Comparison of ENCODE assay signal across 9 mouse cellular contexts in the genomic region with DNA sequence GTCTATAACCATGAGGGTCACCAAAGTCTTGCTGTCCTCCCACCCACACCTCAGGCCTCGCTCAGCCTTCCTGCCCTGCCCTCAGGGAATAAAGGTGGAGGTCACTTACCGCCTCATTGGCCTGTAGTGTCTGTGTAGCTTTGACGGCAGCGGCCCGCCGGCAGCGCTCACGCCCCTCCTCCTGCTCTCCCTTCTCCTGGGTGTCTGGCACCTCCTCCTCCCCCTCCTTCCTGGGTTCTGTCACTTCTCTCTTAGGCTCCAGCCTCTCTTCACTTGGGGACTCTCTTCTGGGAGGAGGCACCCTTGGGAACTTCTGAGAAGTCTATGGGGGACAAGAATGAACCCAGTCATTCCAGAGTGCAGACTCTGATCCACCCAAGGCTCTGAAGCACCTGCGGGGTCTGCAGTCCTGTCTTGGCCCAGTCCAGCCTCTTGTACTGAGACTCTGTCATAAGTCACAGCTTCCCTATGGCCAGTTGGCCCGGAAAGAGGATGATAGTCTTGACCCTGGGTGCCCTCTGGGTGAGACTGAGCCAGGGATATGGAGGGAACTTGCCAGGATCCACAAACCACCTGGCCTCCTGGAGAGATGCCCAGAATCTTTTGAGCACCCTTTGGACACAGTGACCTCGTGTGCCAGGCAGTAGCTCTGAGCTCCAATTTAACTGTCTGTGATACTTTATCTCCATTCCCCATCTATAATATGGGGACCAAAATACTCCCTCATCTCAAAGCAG. TPM values are rescaled to one million over a fixed set of nuclear protein-coding genes. Genes with fewer than 3 reads are reported as not detected.
DNase-seq lines count a peak whose midpoint lies in the region; ATAC-seq lines count a peak whose summit lies in the region.
"Had no signal": no experiment of that assay in that cellular context is flagged by ENCODE, and none has a peak within 500 bp of the region (broad histone marks: within the 10 kb centered on the region; RNA-seq: fewer than 3 reads in every experiment).

No protein-coding gene starts in this region.

- 0 out of 2 replicates have a peak, but pooled peaks have one; percentile 10 for ATAC-seq in kidney, embryonic 14.5 days (ENCODE audit: low FRiP score, low TSS enrichment)
- no peak for ATAC-seq in erythroid progenitor cell, adult 5-6 weeks (replicated peaks; ENCODE audit: low FRiP score, poor library complexity, severe bottlenecking)

- H3K9ac ChIP-seq in kidney, embryonic 14.5 days (ENCODE audit: low read depth, low read length): no peak overlapping the region
- H3K9ac ChIP-seq: limb, embryonic 12.5 days had no signal

- no peaks in the 10 kb centered on the region for H3K27me3 ChIP-seq in kidney, embryonic 14.5 days (ENCODE audit: control insufficient read depth, insufficient read depth, low read length)
- H3K27me3 ChIP-seq: limb, embryonic 12.5 days had no signal

- no peak overlapping the region for H3K27ac ChIP-seq in kidney, embryonic 14.5 days (ENCODE audit: low read depth, low read length)
- H3K27ac ChIP-seq: limb, embryonic 12.5 days had no signal

- no peaks in the 10 kb centered on the region for H3K9me3 ChIP-seq in kidney, embryonic 14.5 days (ENCODE audit: control insufficient read depth, low read length)
- H3K9me3 ChIP-seq: limb, embryonic 12.5 days had no signal

- H3K4me2 ChIP-seq in kidney, embryonic 14.5 days (replicated peaks; ENCODE audit: low read depth, low read length): no peak overlapping the region
- H3K4me2 ChIP-seq: limb, embryonic 12.5 days had no signal

- 35% methylated on average over 11 of the region's 11 CpGs for WGBS in kidney, embryonic 14.5 days

- DNase-seq in adrenal gland, adult (ENCODE audit: inconsistent age in 2 of 2, low spot score in 1 of 2): peak; percentile 52 to 78
- DNase-seq in adrenal gland, postnatal 4 days (ENCODE audit: low spot score in 2 of 2): no peak
- peak; percentile 82 for DNase-seq in adipocyte (ENCODE audit: low spot score)
- peak; percentile 73 to 81 for DNase-seq in gastrocnemius, adult 8-10 months (ENCODE audit: low spot score in 2 of 2)
- no peak for DNase-seq in natural killer cell, adult 2 months (ENCODE audit: low spot score in 2 of 2)
- no peak for DNase-seq in spleen, postnatal 14 days (ENCODE audit: low spot score in 2 of 2)

- no peak overlapping the region for H3K4me3 ChIP-seq in kidney, embryonic 14.5 days (ENCODE audit: low read length)
- H3K4me3 ChIP-seq: limb, embryonic 12.5 days had no signal

- H3K4me1 ChIP-seq in kidney, embryonic 14.5 days (ENCODE audit: control insufficient read depth, insufficient read depth, low read length): 0 out of 2 replicates have a peak, but pooled peaks cover 4% of the 10 kb centered on the region

- peaks cover 73% of the 10 kb centered on the region for H3K36me3 ChIP-seq in kidney, embryonic 14.5 days (ENCODE audit: control insufficient read depth, insufficient read depth, low read length)

RNA-seq across cellular contexts. Expression of gene Pnma1, which starts 6.7 kb away (rescaled TPM):
- total RNA-seq in adrenal gland, postnatal 4 days (2021): 1 to 10 TPM in 1 of 2 experiments, under 1 TPM in 1; 0.92 to 1.0 TPM
- under 1 TPM in 3 of 4 experiments, not detected in 1; 0.10 to 0.17 (median 0.16) TPM for total RNA-seq in gastrocnemius, adult 8-10 months (2022)
- 0.24 and 0.51 TPM in 2 replicates for polyA plus RNA-seq in kidney, embryonic 14.5 days (2014; fragmentation: Nextera tagmentation; extraction: Ambion mirVana)
- 8.4 and 11.9 TPM in 2 replicates for total RNA-seq in erythroid progenitor cell, adult 5-6 weeks (2015; ENCODE audit: low replicate concordance)
- total RNA-seq in erythroid progenitor cell, adult 5-6 weeks (2017; ENCODE audit: low replicate concordance): 13.5 and 15.9 TPM in 2 replicates

RNA-seq across cellular contexts. Expression of gene Dnal1, which starts 40.8 kb away (rescaled TPM):
- 10 to 100 TPM; 17.6 to 18.2 TPM for total RNA-seq in adrenal gland, postnatal 4 days (2021)
- total RNA-seq in gastrocnemius, adult 8-10 months (2022): 1 to 10 TPM; 6.0 to 8.3 (median 6.9) TPM
- 5.1 and 5.5 TPM in 2 replicates for polyA plus RNA-seq in kidney, embryonic 14.5 days (2014; fragmentation: Nextera tagmentation; extraction: Ambion mirVana)
- total RNA-seq in erythroid progenitor cell, adult 5-6 weeks (2015; ENCODE audit: low replicate concordance): not detected in 2 replicates
- 0.08 and 2.2 TPM in 2 replicates for total RNA-seq in erythroid progenitor cell, adult 5-6 weeks (2017; ENCODE audit: low replicate concordance)

RNA-seq across cellular contexts. Expression of gene Acot6, which starts 54.5 kb away (rescaled TPM):
- 1 to 10 TPM; 5.8 to 6.2 TPM for total RNA-seq in adrenal gland, postnatal 4 days (2021)
- 1 to 10 TPM; 1.9 to 3.2 (median 2.3) TPM for total RNA-seq in gastrocnemius, adult 8-10 months (2022)
- polyA plus RNA-seq in kidney, embryonic 14.5 days (2014; fragmentation: Nextera tagmentation; extraction: Ambion mirVana): 1.7 and 2.0 TPM in 2 replicates
- total RNA-seq in erythroid progenitor cell, adult 5-6 weeks (2015; ENCODE audit: low replicate concordance): not detected in 2 replicates
- 0.13 TPM in 1 of 2 replicates, not detected in the other for total RNA-seq in erythroid progenitor cell, adult 5-6 weeks (2017; ENCODE audit: low replicate concordance)

Comparison
In these comparisons a context has a peak if more than half of its experiments do, and no peak if none do; other contexts are left out.
1. DNase-seq: peak in adrenal gland, adult (2 of 2), adipocyte (single experiment) and gastrocnemius, adult 8-10 months (2 of 2); none in adrenal gland, postnatal 4 days (0 of 2), natural killer cell, adult 2 months (0 of 2) and spleen, postnatal 14 days (0 of 2).
2. RNA of gene Pnma1, which starts 6.7 kb away (total RNA-seq): 8.4 to 15.9 TPM in erythroid progenitor cell, adult 5-6 weeks; 0.92 to 1.0 TPM in adrenal gland, postnatal 4 days and 0.10 to 0.17 TPM in gastrocnemius, adult 8-10 months; every median in the first group is over 4 times any median in the second.